Mouse (Mus musculus) neural tube, embryonic 13.5 days (tissue): ENCODE results near the gene Cldn12. TPM values are rescaled to one million over a fixed set of nuclear protein-coding genes. Genes with fewer than 3 reads are reported as not detected.

Experiments used
- ATAC-seq: fragments of 200-750 bp; cut with Nextera tagmentation; 2 replicates; pipeline ENCODE4 v1.8.0; 2017; ENCODE audit warnings: low read depth, mild to moderate bottlenecking, moderate TSS enrichment, moderate library complexity
- H3K27ac ChIP-seq: fragments of 300-500 bp; sonication (generic); replicated peaks from 2 replicates; pipeline ENCODE4 v1.5.1; 2015; ENCODE audit warnings: moderate library complexity, mild to moderate bottlenecking, inconsistent platforms
- H3K27me3 ChIP-seq: fragments of 300-500 bp; sonication (generic); 2 replicates; pipeline ENCODE4 v1.6.1; 2015; ENCODE audit warnings: mild to moderate bottlenecking, inconsistent platforms
- H3K36me3 ChIP-seq: fragments of 300-500 bp; sonication (generic); 2 replicates; pipeline ENCODE4 v1.6.1; 2015; ENCODE audit warnings: mild to moderate bottlenecking, inconsistent platforms
- H3K4me1 ChIP-seq: fragments of 300-500 bp; sonication (generic); replicated peaks from 2 replicates; pipeline ENCODE4 v1.6.1; 2015; ENCODE audit warnings: inconsistent platforms
- H3K4me2 ChIP-seq: fragments of 300-500 bp; sonication (generic); 2 replicates; pipeline ENCODE4 v1.6.1; 2015; ENCODE audit warnings: inconsistent platforms, mild to moderate bottlenecking, moderate library complexity
- H3K4me3 ChIP-seq: fragments of 300-500 bp; sonication (generic); 2 replicates; pipeline ENCODE4 v1.5.1; 2015; ENCODE audit warnings: mild to moderate bottlenecking, inconsistent platforms
- H3K9ac ChIP-seq: fragments of 300-500 bp; sonication (generic); 2 replicates; pipeline ENCODE4 v1.6.1; 2015; ENCODE audit warnings: moderate library complexity, mild to moderate bottlenecking, inconsistent platforms
- H3K9me3 ChIP-seq: fragments of 300-500 bp; sonication (generic); 2 replicates; pipeline ENCODE4 v1.6.1; 2016; ENCODE audit warnings: inconsistent platforms
- WGBS: fragments of 180-500 bp; shearing (Covaris S2); methylation state at CpG from one replicate; pipeline ENCODE4 v1.1.7; 2015; 5-methylcytosine and 5-hydroxymethylcytosine counted together
- polyA plus RNA-seq: library from polyadenylated mRNA; unstranded; fragments of >200 nt; fragmentation: Nextera tagmentation; extraction: Ambion mirVana; gene quantifications from 2 replicates; pipeline ENCODE4 v1.2.1, GENCODE M21; 2015

Cldn12 gene
- polyA plus RNA-seq, 1 experiment from 2014 or later: 17.1 TPM

DNA sequence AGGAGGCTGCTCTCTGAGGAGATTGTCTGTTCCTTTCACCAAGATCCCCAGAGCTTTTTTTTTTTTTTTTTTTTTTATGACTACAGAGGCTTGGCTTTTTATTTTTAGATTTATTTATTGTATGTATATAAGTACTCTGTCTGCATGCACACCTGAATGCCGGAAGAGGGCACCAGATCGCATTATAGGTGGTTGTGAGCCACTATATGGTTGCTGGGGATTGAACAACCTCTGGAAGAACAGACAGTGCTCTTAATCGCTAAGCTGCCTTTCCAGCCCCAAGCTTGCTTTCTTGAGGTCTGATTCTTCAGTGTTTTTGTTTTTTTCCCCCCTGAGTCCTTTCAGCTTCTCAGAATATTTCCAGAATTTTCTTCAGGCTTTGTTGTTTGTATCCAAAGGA is 28.7 kb downstream of the Cldn12 start:
- 28% methylated on average over 3 of the region's 3 CpGs for WGBS
- H3K9ac ChIP-seq: no peak overlapping the region
- no peak overlapping the region for H3K4me2 ChIP-seq
- no peak overlapping the region for H3K4me3 ChIP-seq
- H3K27me3 ChIP-seq: no peaks in the 10 kb centered on the region
- H3K4me1 ChIP-seq: no peaks in the 10 kb centered on the region
- ATAC-seq: no peak
- no peak overlapping the region for H3K27ac ChIP-seq
- no peaks in the 10 kb centered on the region for H3K9me3 ChIP-seq
- H3K36me3 ChIP-seq: no peaks in the 10 kb centered on the region

DNA sequence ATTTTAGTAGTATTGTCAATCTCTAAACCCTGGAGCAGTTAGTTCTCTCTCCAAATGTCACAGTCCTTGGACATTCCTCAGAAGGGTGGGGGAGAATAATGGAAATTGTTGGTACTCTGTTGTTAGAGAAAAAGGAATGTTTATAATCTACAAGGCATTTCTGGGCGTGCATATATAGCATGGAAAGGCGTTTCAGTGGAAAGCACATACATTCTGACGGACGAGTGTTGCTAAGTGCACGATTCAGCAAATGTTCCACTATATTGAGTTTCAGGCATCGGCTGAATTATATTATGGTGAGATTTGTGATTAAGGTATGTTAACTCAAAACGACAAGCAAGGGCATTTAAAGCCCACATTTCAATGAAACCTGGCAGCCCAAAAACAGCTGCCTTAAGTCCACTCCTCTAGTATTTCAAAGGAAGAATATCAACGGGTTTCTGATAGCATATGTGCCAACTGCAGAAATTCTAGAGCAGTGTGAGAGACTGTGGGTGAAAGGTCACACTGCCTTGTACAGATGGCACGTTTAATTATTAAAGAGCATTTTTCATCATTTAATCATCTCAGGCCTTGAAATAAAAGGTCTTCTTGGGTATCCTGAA is 31.4 kb downstream of the Cldn12 start:
- H3K36me3 ChIP-seq: no peaks in the 10 kb centered on the region
- H3K4me1 ChIP-seq: no peaks in the 10 kb centered on the region
- H3K4me3 ChIP-seq: no peak overlapping the region
- H3K27me3 ChIP-seq: no peaks in the 10 kb centered on the region
- H3K4me2 ChIP-seq: no peak overlapping the region
- H3K9ac ChIP-seq: no peak overlapping the region
- 66% methylated on average over 9 of the region's 9 CpGs for WGBS
- no peak overlapping the region for H3K27ac ChIP-seq
- no peak for ATAC-seq
- no peaks in the 10 kb centered on the region for H3K9me3 ChIP-seq

DNA sequence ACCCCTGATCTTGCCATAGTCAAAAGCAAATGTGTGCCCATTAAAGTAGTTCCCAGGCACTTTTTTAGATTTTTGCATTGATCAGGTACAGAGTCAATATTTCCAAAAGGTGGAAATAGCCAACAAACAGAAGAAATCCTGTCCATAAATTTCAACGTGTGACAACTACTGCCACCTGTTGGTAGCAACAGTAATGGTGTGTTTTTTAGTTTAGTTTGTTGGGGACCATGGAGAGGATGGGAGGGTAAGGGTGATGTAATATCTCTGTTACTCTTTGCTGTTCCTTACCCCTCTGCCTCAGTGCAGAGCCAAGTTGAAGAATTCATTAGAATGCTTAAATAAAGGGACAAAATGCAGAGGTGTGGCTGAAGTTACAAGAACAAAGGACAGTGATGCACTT is 33.1 kb downstream of the Cldn12 start:
- no peak for ATAC-seq
- Histone ChIP-seq H3K9ac (no peak overlapping the region), H3K4me1 (no peaks in the 10 kb centered on the region), H3K27me3 (no peaks in the 10 kb centered on the region), H3K4me3 (no peak overlapping the region), H3K36me3 (no peaks in the 10 kb centered on the region), H3K9me3 (no peaks in the 10 kb centered on the region), H3K27ac (no peak overlapping the region), H3K4me2 (no peak overlapping the region)
- WGBS: 6% methylated on average over 1 of the region's 1 CpGs

DNA sequence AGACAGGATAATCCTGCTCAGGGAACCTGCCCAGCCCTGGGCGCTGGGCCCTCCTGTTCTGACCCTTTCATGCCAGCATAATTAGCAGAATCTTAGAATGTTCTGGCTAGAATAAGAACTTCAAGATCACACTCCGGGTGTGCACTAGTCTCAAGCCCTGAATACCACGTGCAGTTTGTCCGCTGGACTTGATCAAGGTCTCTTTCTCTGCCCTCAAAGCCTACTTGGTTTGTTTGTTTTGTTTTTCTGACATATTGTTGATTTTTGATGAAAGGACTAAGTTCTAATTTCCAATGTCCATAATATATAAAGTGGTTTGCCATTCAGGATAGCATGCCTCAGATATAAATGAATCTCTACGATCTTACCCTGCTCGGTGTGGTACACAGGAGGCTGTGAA is 35.7 kb downstream of the Cldn12 start, which contains the start of gene 1700015F17Rik:
1700015F17Rik (minus strand) TSS at position 101 of the 400 bp plus-strand sequence.
- Histone ChIP-seq H3K9me3 (no peaks in the 10 kb centered on the region), H3K27ac (no peak within 1 kb of the TSS), H3K4me2 (no peak within 1 kb of the TSS), H3K27me3 (no peaks in the 10 kb centered on the region), H3K4me3 (no peak within 1 kb of the TSS), H3K36me3 (no peaks in the 10 kb centered on the region), H3K9ac (no peak within 1 kb of the TSS), H3K4me1 (no peaks in the 10 kb centered on the region)
- 98% methylated on average over 6 of the region's 6 CpGs for WGBS
- no peak for ATAC-seq

DNA sequence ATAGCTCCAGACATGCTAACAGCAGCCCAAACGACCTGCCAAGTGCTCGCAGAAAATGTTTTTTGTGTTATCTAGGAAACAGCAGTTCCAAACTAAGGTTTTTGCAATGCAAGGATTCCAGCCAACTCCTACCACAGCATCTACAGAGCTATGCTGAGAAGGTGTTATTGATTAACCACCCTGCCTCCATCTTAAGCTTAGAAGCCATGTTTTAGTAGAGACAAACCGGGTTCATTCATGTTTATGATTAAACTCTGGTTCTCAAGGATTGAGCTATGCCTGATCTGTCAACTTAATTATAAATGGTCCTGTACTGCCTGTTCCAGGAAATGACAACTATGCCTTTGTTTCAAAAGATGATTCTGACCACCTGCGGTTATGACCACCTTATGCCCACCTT is 38.6 kb downstream of the Cldn12 start:
- Histone ChIP-seq H3K4me2 (no peak overlapping the region), H3K9ac (no peak overlapping the region)
- 89% methylated on average over 4 of the region's 4 CpGs for WGBS

DNA sequence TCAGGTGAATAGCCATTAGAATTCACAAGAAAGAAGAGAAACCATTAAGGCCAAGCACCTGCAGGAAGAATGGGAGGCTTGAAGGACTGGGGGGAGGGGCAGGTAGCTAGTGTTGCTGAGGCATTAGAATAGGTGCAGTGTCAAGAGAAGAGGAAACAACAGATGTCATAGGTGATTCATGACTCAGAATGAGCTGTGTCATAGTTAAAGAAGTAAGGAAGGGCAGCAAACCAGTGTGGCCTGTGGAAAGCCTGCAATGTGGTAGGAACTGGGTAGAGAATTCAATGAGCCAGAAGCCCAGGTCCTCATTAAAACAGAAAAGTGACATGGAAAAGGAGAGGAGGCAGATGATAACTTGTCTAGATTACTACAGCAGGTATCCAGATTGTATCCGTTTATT is 49.5 kb downstream of the Cldn12 start:
- no peak for ATAC-seq
- WGBS: 74% methylated on average over 1 of the region's 1 CpGs

More for the DNA sequence above, 38.6 kb downstream of the Cldn12 start:
- no peak for ATAC-seq
- H3K4me3 ChIP-seq: no peak overlapping the region
- H3K9me3 ChIP-seq: no peaks in the 10 kb centered on the region
- no peaks in the 10 kb centered on the region for H3K27me3 ChIP-seq
- H3K4me1 ChIP-seq: no peaks in the 10 kb centered on the region
- no peaks in the 10 kb centered on the region for H3K36me3 ChIP-seq
- H3K27ac ChIP-seq: no peak overlapping the region

More for the DNA sequence above, 49.5 kb downstream of the Cldn12 start:
- H3K27me3 ChIP-seq: no peaks in the 10 kb centered on the region
- H3K9ac ChIP-seq: no peak overlapping the region
- H3K4me3 ChIP-seq: no peak overlapping the region
- no peak overlapping the region for H3K4me2 ChIP-seq
- H3K4me1 ChIP-seq: no peaks in the 10 kb centered on the region
- no peak overlapping the region for H3K27ac ChIP-seq
- H3K36me3 ChIP-seq: no peaks in the 10 kb centered on the region
- no peaks in the 10 kb centered on the region for H3K9me3 ChIP-seq

Other genes starting within 250 kb of the Cldn12 start
- 27.0 and 27.4 TPM in 2 replicates for gene Cdk14, start 94.6 kb downstream of the Cldn12 start, polyA plus RNA-seq
- not detected in 2 replicates for gene 1700015F17Rik, start 35.8 kb downstream of the Cldn12 start, polyA plus RNA-seq
- 19.1 and 20.3 TPM in 2 replicates for gene Gtpbp10, start 44.6 kb upstream of the Cldn12 start, polyA plus RNA-seq
- 14.4 and 14.7 TPM in 2 replicates for gene Gm8773, start 58.8 kb upstream of the Cldn12 start, polyA plus RNA-seq
- gene Cfap69, start 149.3 kb upstream of the Cldn12 start, polyA plus RNA-seq: 3.7 and 5.2 TPM in 2 replicates
- 6.0 and 6.2 TPM in 2 replicates for gene Steap2, start 179.6 kb upstream of the Cldn12 start, polyA plus RNA-seq
- 1.6 and 2.1 TPM in 2 replicates for gene Steap1, start 234.4 kb upstream of the Cldn12 start, polyA plus RNA-seq